Mouse (Mus musculus) liver, postnatal 0 days (tissue): ENCODE measurements around the gene Hoxb5. TPM values are rescaled to one million over a fixed set of nuclear protein-coding genes. Genes with fewer than 3 reads are reported as not detected.

ENCODE experiments used
- ATAC-seq: fragments of 200-750 bp; cut with Nextera tagmentation; 2 replicates; pipeline ENCODE4 v1.8.0; 2017; ENCODE audit warnings: mild to moderate bottlenecking, moderate library complexity
- DNase-seq: peaks from one replicate; pipeline ENCODE4 v3.0.0-alpha.2; 2016
- H3K27ac ChIP-seq: fragments of 300-500 bp; sonication (generic); 2 replicates; pipeline ENCODE4 v1.5.1; 2014; ENCODE audit warnings: antibody characterized with exemption, moderate library complexity, mild to moderate bottlenecking, low read depth
- H3K27me3 ChIP-seq: fragments of 300-500 bp; sonication (generic); 2 replicates; pipeline ENCODE4 v1.6.1; 2014; ENCODE audit warnings: low read length, control low read depth, mixed read lengths; ENCODE audit not compliant: insufficient read depth
- H3K36me3 ChIP-seq: fragments of 300-500 bp; sonication (generic); replicated peaks from 2 replicates; pipeline ENCODE4 v1.6.1; 2014; ENCODE audit warnings: mild to moderate bottlenecking, control low read depth, low read length, moderate library complexity, mixed read lengths; ENCODE audit not compliant: insufficient read depth
- H3K4me1 ChIP-seq: fragments of 300-500 bp; sonication (generic); 2 replicates; pipeline ENCODE4 v1.6.1; 2014; ENCODE audit warnings: antibody characterized with exemption, mild to moderate bottlenecking, control low read depth; ENCODE audit not compliant: insufficient read depth
- H3K4me2 ChIP-seq: fragments of 300-500 bp; sonication (generic); 2 replicates; pipeline ENCODE4 v1.6.1; 2014; ENCODE audit warnings: low read depth, mild to moderate bottlenecking, low read length, moderate library complexity, mixed read lengths
- H3K4me3 ChIP-seq: fragments of 300-500 bp; sonication (generic); 2 replicates; pipeline ENCODE4 v1.5.1; 2014; ENCODE audit warnings: low read depth, low read length
- H3K9ac ChIP-seq: fragments of 300-500 bp; sonication (generic); replicated peaks from 2 replicates; pipeline ENCODE4 v1.6.1; 2014; ENCODE audit warnings: mild to moderate bottlenecking, moderate library complexity
- H3K9me3 ChIP-seq: fragments of 300-500 bp; sonication (generic); 2 replicates; pipeline ENCODE4 v1.6.1; 2016; ENCODE audit warnings: mild to moderate bottlenecking, control low read depth, low read length, mixed read lengths
- CTCF ChIP-seq: sonication (generic); IDR thresholded peaks from 2 replicates; pipeline ENCODE4 v1.5.1; 2016; ENCODE audit warnings: antibody characterized with exemption, low read depth
- EP300 ChIP-seq: IDR thresholded peaks from 2 replicates; pipeline ENCODE4 v1.6.1; 2016; ENCODE audit warnings: antibody characterized with exemption, low read depth, mild to moderate bottlenecking
- WGBS: fragments of 180-500 bp; shearing (Covaris S2); extraction: QIAGEN DNeasy Blood & Tissue Kit; methylation state at CpG from one replicate; pipeline ENCODE4 v1.1.7; 2014; ENCODE audit not compliant: insufficient replicate concordance; 5-methylcytosine and 5-hydroxymethylcytosine counted together
- polyA plus RNA-seq: library from polyadenylated mRNA; unstranded; fragments of >200 nt; fragmentation: Nextera tagmentation; extraction: Ambion mirVana; gene quantifications from 2 replicates; pipeline ENCODE4 v1.2.1, GENCODE M21; 2015

Gene Hoxb5
- polyA plus RNA-seq, 1 experiment from 2014 or later, result 0.75 TPM

DNA sequence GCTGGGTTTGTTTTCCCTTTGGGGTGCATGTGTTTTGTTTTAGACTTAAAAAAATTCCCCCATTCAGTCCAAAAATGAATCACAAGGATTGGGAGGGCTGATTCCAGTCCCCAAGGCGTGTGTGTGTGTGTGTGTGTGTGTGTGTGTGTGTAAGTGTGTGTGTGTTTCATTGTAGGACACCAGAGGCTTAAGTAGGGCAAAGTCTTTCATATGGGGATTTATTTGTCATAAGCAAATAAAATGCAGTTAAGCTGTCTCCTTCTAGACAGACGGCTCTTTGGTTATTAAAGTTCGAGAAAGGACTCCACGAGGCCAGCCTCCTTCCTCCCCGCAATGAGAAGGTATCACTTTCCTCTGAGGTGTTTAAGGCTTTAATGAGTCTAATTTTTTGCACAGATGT lies 18.7 kb downstream of the Hoxb5 start:
- H3K4me1 ChIP-seq, result no peaks in the 10 kb centered on the region
- no peak overlapping the region for H3K9ac ChIP-seq
- no peak overlapping the region for H3K27ac ChIP-seq
- no peak for DNase-seq
- H3K9me3 ChIP-seq, result no peaks in the 10 kb centered on the region
- H3K36me3 ChIP-seq, result no peaks in the 10 kb centered on the region
- H3K27me3 ChIP-seq, result peaks cover 66% of the 10 kb centered on the region
- no peak overlapping the region for H3K4me3 ChIP-seq
- 44% methylated on average over 5 of the region's 5 CpGs for WGBS
- no peak overlapping the region for H3K4me2 ChIP-seq
- no peak for ATAC-seq
- TF ChIP-seq CTCF (no peak), EP300 (no peak)

DNA sequence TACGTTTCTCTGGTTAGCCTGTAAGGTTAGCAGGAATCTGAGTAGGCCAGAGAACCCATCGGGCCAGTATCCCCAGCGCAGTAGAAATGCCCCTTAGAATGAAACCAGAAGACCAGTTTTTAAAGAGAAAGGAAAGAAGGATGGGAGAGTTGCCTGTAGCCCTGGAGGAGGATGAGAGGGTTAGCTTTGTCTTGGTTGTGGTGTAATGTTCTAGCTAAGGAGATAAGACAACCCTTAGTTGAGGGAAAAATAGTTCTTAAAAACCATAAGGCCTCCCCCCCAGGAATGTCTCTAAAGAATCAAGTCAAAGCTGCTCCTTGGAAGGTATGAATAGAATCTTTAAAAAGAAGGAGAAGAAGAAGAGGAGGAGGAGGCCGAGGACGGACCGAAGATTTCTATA lies 19.6 kb downstream of the Hoxb5 start:
- no peak overlapping the region for H3K27ac ChIP-seq
- H3K9ac ChIP-seq, result no peak overlapping the region
- peaks cover 68% of the 10 kb centered on the region for H3K27me3 ChIP-seq
- no peak overlapping the region for H3K4me3 ChIP-seq
- DNase-seq, result no peak
- no peak for TF ChIP-seq CTCF
- TF ChIP-seq EP300, result no peak
- 39% methylated on average over 6 of the region's 6 CpGs for WGBS
- no peak for ATAC-seq
- H3K4me2 ChIP-seq, result no peak overlapping the region
- no peaks in the 10 kb centered on the region for H3K36me3 ChIP-seq
- H3K4me1 ChIP-seq, result no peaks in the 10 kb centered on the region
- no peaks in the 10 kb centered on the region for H3K9me3 ChIP-seq

DNA sequence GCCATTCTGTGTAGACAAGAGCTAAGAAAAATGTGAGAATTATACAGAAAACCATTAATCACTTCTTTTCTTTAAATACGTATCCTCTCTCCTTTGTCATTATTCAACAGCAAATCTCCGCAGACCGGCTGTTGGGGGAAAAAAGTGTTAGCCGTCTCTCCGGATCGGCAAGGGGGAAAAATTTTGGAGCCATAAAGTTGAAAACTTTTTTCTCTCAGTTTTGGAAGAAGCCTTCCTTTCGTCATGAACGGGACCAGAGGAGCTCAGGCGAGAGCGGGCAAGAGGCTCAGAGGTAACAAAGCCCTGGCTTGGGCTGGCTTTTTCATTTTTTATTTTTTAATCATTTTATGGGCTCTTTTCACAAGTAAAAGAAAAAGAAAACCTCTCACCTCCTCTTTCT lies 20.0 kb downstream of the Hoxb5 start, which contains the start of gene Hoxb3:
TSS of gene Hoxb3 (plus strand) at position 173 of the 400 bp plus-strand sequence.
- no peak for TF ChIP-seq CTCF
- no peak for TF ChIP-seq EP300
- Histone ChIP-seq H3K9me3 (no peaks in the 10 kb centered on the region), H3K4me1 (no peaks in the 10 kb centered on the region), H3K27me3 (peaks cover 67% of the 10 kb centered on the region), H3K4me3 (no peak within 1 kb of the TSS), H3K27ac (no peak within 1 kb of the TSS), H3K36me3 (no peaks in the 10 kb centered on the region), H3K9ac (no peak within 1 kb of the TSS), H3K4me2 (no peak within 1 kb of the TSS)
- ATAC-seq (no peak), DNase-seq (no peak)
- 46% methylated on average over 10 of the region's 10 CpGs for WGBS

DNA sequence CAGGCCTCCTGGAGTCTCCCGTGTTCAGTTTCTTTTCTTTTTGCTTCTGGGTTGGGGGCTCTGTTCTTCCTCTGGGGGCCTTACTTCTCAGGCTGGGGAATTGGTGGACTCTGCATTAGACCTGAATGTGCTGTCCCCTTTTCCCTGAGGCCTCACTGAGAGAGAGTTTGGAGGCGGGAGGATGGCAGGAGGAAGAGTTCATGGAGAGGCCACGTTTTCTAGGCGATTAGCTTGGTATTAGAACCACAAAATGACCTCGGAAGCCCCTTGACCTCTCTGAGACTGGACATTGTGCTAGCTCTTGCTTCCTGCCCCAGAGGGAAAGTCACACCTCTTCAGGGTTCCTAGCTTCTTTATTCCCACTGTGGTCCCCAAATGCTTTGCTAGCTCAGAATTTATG lies 21.0 kb downstream of the Hoxb5 start:
- peaks cover 64% of the 10 kb centered on the region for H3K27me3 ChIP-seq
- no peak for TF ChIP-seq CTCF
- TF ChIP-seq EP300, result no peak
- H3K36me3 ChIP-seq, result no peaks in the 10 kb centered on the region
- no peak overlapping the region for H3K4me2 ChIP-seq
- DNase-seq (no peak), ATAC-seq (no peak)
- H3K9ac ChIP-seq, result no peak overlapping the region
- H3K4me1 ChIP-seq, result no peaks in the 10 kb centered on the region
- WGBS, result 20% methylated on average over 5 of the region's 5 CpGs
- no peaks in the 10 kb centered on the region for H3K9me3 ChIP-seq
- no peak overlapping the region for H3K27ac ChIP-seq
- H3K4me3 ChIP-seq, result no peak overlapping the region

DNA sequence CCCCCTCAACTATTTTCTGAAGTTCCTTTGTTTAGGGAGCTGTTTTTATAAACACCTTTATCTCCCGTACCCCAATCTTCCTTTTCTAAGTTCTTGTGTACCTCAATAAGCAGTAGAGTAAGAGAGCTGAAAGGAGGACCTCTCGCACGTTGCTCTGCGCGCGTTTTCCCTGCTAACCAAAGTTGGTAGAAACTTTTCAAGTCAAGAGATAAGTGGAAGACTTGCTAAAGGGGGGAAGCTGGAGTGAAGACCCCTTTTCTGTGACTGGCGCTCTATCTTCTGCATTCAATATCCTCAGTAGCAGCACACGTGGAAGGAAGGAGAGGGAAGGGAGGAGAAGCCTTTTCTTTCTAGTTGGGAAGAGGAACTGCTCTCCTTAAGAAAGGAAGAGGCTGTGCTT lies 21.8 kb downstream of the Hoxb5 start:
- Histone ChIP-seq H3K4me1 (no peaks in the 10 kb centered on the region), H3K27me3 (peaks cover 63% of the 10 kb centered on the region), H3K27ac (no peak overlapping the region), H3K36me3 (no peaks in the 10 kb centered on the region), H3K9me3 (no peaks in the 10 kb centered on the region), H3K4me2 (no peak overlapping the region), H3K9ac (no peak overlapping the region), H3K4me3 (no peak overlapping the region)
- DNase-seq (no peak), ATAC-seq (no peak)
- 39% methylated on average over 8 of the region's 8 CpGs for WGBS
- TF ChIP-seq CTCF (no peak), EP300 (no peak)

DNA sequence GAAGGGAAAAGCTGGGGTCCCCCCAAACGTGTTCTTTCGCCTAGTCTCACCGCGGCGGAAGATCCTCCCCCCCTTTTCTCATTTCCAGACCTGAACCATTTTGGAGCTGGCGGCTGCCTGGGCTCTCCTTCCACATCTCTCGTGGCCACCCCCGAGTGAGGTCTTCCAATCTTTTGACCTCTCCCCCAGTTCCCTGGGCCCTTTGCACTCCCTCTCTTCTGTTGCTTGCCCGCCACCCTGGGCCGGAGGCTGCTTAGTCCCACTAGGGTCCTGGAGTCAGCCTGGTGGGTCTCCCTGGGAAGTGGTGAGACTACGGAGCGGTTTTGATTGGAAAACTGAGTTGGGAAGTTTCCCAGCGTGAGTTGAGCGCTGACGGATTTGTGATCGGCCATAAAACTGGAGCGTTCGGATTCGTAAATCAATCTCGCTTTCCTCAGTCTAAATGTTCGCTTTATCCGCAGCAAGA lies 22.6 kb downstream of the Hoxb5 start:
- H3K4me3 ChIP-seq, result no peak overlapping the region
- no peaks in the 10 kb centered on the region for H3K9me3 ChIP-seq
- no peak overlapping the region for H3K9ac ChIP-seq
- no peaks in the 10 kb centered on the region for H3K36me3 ChIP-seq
- H3K4me2 ChIP-seq, result no peak overlapping the region
- ATAC-seq (no peak), DNase-seq (no peak)
- 50% methylated on average over 22 of the region's 22 CpGs for WGBS
- peaks cover 62% of the 10 kb centered on the region for H3K27me3 ChIP-seq
- TF ChIP-seq CTCF (no peak), EP300 (no peak)
- H3K27ac ChIP-seq, result no peak overlapping the region
- no peaks in the 10 kb centered on the region for H3K4me1 ChIP-seq

DNA sequence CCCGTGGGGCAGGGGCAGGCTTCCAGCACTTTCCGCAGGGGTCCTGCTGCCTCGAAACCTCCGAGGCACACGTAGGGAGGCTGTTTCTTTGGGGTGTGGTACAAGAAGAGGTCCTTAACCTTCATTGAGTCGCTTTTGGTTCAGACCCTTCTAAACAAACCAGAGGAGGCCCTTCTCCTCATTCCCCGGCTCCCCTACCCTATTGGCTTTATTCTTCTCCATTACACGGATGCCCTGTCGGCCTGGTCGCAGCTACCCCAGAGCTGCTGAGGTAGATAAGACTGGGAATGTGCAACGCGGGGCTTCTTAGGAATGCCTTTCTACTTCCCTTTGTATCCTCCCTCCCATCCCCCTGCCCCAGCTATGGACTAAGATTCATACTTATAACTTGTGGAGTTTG lies 23.6 kb downstream of the Hoxb5 start:
- H3K27me3 ChIP-seq, result peaks cover 65% of the 10 kb centered on the region
- ATAC-seq (no peak), DNase-seq (no peak)
- H3K9ac ChIP-seq, result no peak overlapping the region
- no peak overlapping the region for H3K27ac ChIP-seq
- H3K4me1 ChIP-seq, result no peaks in the 10 kb centered on the region
- WGBS, result 52% methylated on average over 12 of the region's 12 CpGs
- H3K4me3 ChIP-seq, result no peak overlapping the region
- no peak for TF ChIP-seq CTCF
- no peak for TF ChIP-seq EP300
- no peaks in the 10 kb centered on the region for H3K36me3 ChIP-seq
- no peaks in the 10 kb centered on the region for H3K9me3 ChIP-seq
- no peak overlapping the region for H3K4me2 ChIP-seq
